Mouse (Mus musculus) forebrain, embryonic 14.5 days (tissue): ENCODE data around the gene Trim17. TPM values are rescaled to one million over a fixed set of nuclear protein-coding genes. Genes with fewer than 3 reads are reported as not detected.
"Not testable (repeated sequence)": the region's sequence is repeated elsewhere in the genome, so short reads cannot be mapped to it uniquely, and the experiment has no call there.

Source experiments
- ATAC-seq: fragments of 200-750 bp; cut with Nextera tagmentation; 2 replicates; pipeline ENCODE4 v1.8.0; 2017; ENCODE audit warnings: mild to moderate bottlenecking, moderate library complexity
- DNase-seq: peaks from one replicate; pipeline ENCODE4 v3.0.0-alpha.2; 2015; ENCODE audit warnings: low spot score
- H3K27ac ChIP-seq: fragments of 300-500 bp; sonication (generic); 2 replicates; pipeline ENCODE4 v1.5.1; 2014; ENCODE audit warnings: low read depth, mild to moderate bottlenecking, control low read depth, low read length, moderate library complexity
- H3K27me3 ChIP-seq: fragments of 300-500 bp; sonication (generic); replicated peaks from 2 replicates; pipeline ENCODE4 v1.6.1; 2014; ENCODE audit warnings: low read length, control low read depth, mixed read lengths; ENCODE audit not compliant: control insufficient read depth, insufficient read depth
- H3K36me3 ChIP-seq: fragments of 300-500 bp; sonication (generic); 2 replicates; pipeline ENCODE4 v1.6.1; 2014; ENCODE audit warnings: low read length, control low read depth; ENCODE audit not compliant: control insufficient read depth, insufficient read depth
- H3K4me1 ChIP-seq: fragments of 300-500 bp; sonication (generic); 2 replicates; pipeline ENCODE4 v1.6.1; 2014; ENCODE audit warnings: antibody characterized with exemption, low read length, control low read depth; ENCODE audit not compliant: control insufficient read depth, insufficient read depth
- H3K4me2 ChIP-seq: fragments of 300-500 bp; sonication (generic); 2 replicates; pipeline ENCODE4 v1.6.1; 2014; ENCODE audit warnings: mild to moderate bottlenecking, control low read depth, low read length
- H3K4me3 ChIP-seq: fragments of 300-500 bp; sonication (generic); 2 replicates; pipeline ENCODE4 v1.5.1; 2014; ENCODE audit warnings: low read depth, low read length, control low read depth
- H3K9ac ChIP-seq: fragments of 300-500 bp; sonication (generic); 2 replicates; pipeline ENCODE4 v1.6.1; 2014; ENCODE audit warnings: mild to moderate bottlenecking, low read length, control low read depth, moderate library complexity
- H3K9me3 ChIP-seq: fragments of 300-500 bp; sonication (generic); replicated peaks from 2 replicates; pipeline ENCODE4 v1.6.1; 2016; ENCODE audit warnings: low read length, control low read depth, mixed read lengths; ENCODE audit not compliant: control insufficient read depth
- WGBS: fragments of 180-500 bp; shearing (Covaris S2); extraction: QIAGEN DNeasy Blood & Tissue Kit; methylation state at CpG from one replicate; pipeline ENCODE4 v1.1.7; 2014; 5-methylcytosine and 5-hydroxymethylcytosine counted together
- polyA plus RNA-seq: library from polyadenylated mRNA; unstranded; fragments of >200 nt; fragmentation: Nextera tagmentation; extraction: Ambion mirVana; gene quantifications from 2 replicates; pipeline ENCODE4 v1.2.1, GENCODE M21; 2014

Gene Trim17
- polyA plus RNA-seq, 1 experiment from 2014 or later, result 1.3 TPM

- Histone ChIP-seq H3K9ac (peak overlapping the region; percentile 96), H3K27ac (peak overlapping the region; percentile 99), H3K4me2 (peak overlapping the region; percentile 61), H3K36me3 (peaks cover 14% of the 10 kb centered on the region), H3K27me3 (no peaks in the 10 kb centered on the region), H3K9me3 (no peaks in the 10 kb centered on the region), H3K4me3 (peak overlapping the region; percentile 89), H3K4me1 (peaks cover 38% of the 10 kb centered on the region)
- ATAC-seq (peak; percentile 9), DNase-seq (peak; percentile 84)
- under 1% methylated on average over 33 of the region's 33 CpGs for WGBS
Measured at GRCm38 (mm10) chr11:58953351-58954169, 925 bp upstream of the Trim17 start.

GRCm38 (mm10) chr11:58954170-58954419 is 390 bp upstream of the Trim17 start:
- H3K9me3 ChIP-seq, DNase-seq, H3K27me3 ChIP-seq: not testable (repeated sequence)
- Histone ChIP-seq H3K9ac (peak overlapping the region; percentile 96), H3K36me3 (peaks cover 14% of the 10 kb centered on the region), H3K4me3 (peak overlapping the region; percentile 89), H3K4me2 (peak overlapping the region; percentile 61), H3K4me1 (peaks cover 41% of the 10 kb centered on the region), H3K27ac (peak overlapping the region; percentile 99)
- WGBS, result under 1% methylated on average over 17 of the region's 17 CpGs
- ATAC-seq, result peak; percentile 19; the same call in 1 of the 2 replicates

GRCm38 (mm10) chr11:58955143-58955867 is 820 bp downstream of the Trim17 start:
- DNase-seq (peak; percentile 52), ATAC-seq (no peak)
- H3K9me3 ChIP-seq, result no peaks in the 10 kb centered on the region
- peaks cover 14% of the 10 kb centered on the region for H3K36me3 ChIP-seq
- peak overlapping the region; percentile 96 for H3K9ac ChIP-seq
- H3K4me2 ChIP-seq, result peak overlapping the region; percentile 61
- peak overlapping the region; percentile 99 for H3K27ac ChIP-seq
- peak overlapping the region; percentile 89 for H3K4me3 ChIP-seq
- no peaks in the 10 kb centered on the region for H3K27me3 ChIP-seq
- peaks cover 46% of the 10 kb centered on the region for H3K4me1 ChIP-seq
- WGBS, result under 1% methylated on average over 20 of the region's 20 CpGs

GRCm38 (mm10) chr11:58955868-58956257 is 1.4 kb downstream of the Trim17 start:
- no peaks in the 10 kb centered on the region for H3K27me3 ChIP-seq
- 10% methylated on average over 8 of the region's 8 CpGs for WGBS
- H3K4me1 ChIP-seq, result peaks cover 43% of the 10 kb centered on the region
- no peak for ATAC-seq
- peak overlapping the region; percentile 96 for H3K9ac ChIP-seq
- DNase-seq, result no peak
- H3K36me3 ChIP-seq, result peaks cover 14% of the 10 kb centered on the region
- H3K4me2 ChIP-seq, result peak overlapping the region; percentile 61
- no peaks in the 10 kb centered on the region for H3K9me3 ChIP-seq
- no peak overlapping the region; the same call in 1 of the 2 replicates for H3K27ac ChIP-seq
- peak overlapping the region; percentile 89 for H3K4me3 ChIP-seq

GRCm38 (mm10) chr11:58957226-58957914 is 2.9 kb downstream of the Trim17 start:
- Histone ChIP-seq H3K36me3 (peaks cover 14% of the 10 kb centered on the region), H3K4me1 (peaks cover 36% of the 10 kb centered on the region), H3K4me2 (peak overlapping the region; percentile 61), H3K9me3 (0 out of 2 replicates have a peak, but pooled peaks cover 5% of the 10 kb centered on the region), H3K9ac (peak overlapping the region; percentile 96), H3K4me3 (peak overlapping the region; percentile 89), H3K27me3 (0 out of 2 replicates have a peak, but pooled peaks cover 4% of the 10 kb centered on the region), H3K27ac (no peak overlapping the region)
- ATAC-seq, result no peak
- DNase-seq, result no peak
- 77% methylated on average over 5 of the region's 5 CpGs for WGBS

DNA sequence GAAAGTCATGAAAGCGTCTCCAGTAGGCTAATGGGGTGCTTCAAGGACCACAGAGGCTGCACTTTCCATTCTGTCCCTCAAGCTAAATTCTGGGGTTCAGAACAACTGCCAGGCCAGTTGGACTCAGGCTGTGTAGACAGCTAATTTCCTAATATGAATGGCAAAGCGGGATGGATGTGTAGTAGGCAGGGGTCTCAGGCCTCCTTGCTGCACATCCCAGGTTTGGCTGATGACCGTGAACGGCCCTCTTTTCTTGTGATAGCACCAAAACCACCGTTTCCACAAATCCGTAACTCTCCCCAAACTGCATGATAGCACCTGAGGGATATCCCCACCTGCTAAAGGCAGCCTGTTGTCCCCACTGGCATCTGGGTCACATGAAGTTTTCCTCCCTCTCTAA is 4.1 kb downstream of the Trim17 start:
- no peak for DNase-seq
- H3K4me3 ChIP-seq, result no peak overlapping the region
- 85% methylated on average over 6 of the region's 6 CpGs for WGBS

DNA sequence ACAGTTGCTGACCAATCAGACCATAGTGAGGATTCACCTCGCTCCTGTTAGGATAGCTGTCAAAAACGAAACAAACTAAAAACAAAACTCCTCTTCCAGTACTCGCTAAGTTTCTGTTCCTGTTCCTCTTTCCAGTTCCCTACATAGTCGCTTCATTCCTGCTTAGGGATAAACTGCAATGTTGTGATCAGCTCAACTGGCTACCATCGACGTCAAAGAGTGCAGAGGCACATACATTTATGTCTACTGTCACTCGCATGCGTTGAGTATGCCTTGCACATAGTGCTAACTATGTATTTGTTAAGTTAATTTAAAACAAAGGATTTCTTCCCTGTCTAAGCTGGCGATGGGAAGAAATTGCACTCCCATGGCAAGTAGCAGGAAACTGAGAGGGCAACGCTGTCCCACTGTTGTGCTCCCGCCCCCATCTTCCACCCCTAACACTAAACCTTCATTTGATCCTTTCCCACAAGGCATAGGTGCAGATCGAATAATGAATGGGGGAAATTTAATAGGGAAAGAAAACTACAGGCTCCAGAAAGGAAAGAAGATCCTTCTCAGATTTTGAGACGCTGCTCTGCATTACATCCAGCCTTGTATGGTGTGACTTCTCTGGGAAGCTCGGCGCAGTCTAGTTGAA is 4.8 kb downstream of the Trim17 start:
- Histone ChIP-seq H3K27ac (0 out of 2 replicates have a peak overlapping the region, but pooled peaks have one; percentile 39), H3K4me3 (peak overlapping the region; percentile 40), H3K27me3 (0 out of 2 replicates have a peak, but pooled peaks cover 4% of the 10 kb centered on the region), H3K9me3 (0 out of 2 replicates have a peak, but pooled peaks cover 5% of the 10 kb centered on the region), H3K36me3 (peaks cover 14% of the 10 kb centered on the region), H3K4me2 (peak overlapping the region; percentile 76), H3K9ac (peak overlapping the region; percentile 57), H3K4me1 (peaks cover 30% of the 10 kb centered on the region)
- ATAC-seq, result no peak
- DNase-seq, result no peak
- WGBS, result 31% methylated on average over 15 of the region's 15 CpGs

More for the DNA sequence above, 4.1 kb downstream of the Trim17 start:
- H3K4me2 ChIP-seq, result peak overlapping the region; percentile 61; the same call in 1 of the 2 replicates
- ATAC-seq, result no peak
- peaks cover 14% of the 10 kb centered on the region for H3K36me3 ChIP-seq
- no peak overlapping the region for H3K27ac ChIP-seq
- 0 out of 2 replicates have a peak, but pooled peaks cover 5% of the 10 kb centered on the region for H3K9me3 ChIP-seq
- 0 out of 2 replicates have a peak, but pooled peaks cover 4% of the 10 kb centered on the region for H3K27me3 ChIP-seq
- H3K9ac ChIP-seq, result no peak overlapping the region
- H3K4me1 ChIP-seq, result peaks cover 30% of the 10 kb centered on the region

DNA sequence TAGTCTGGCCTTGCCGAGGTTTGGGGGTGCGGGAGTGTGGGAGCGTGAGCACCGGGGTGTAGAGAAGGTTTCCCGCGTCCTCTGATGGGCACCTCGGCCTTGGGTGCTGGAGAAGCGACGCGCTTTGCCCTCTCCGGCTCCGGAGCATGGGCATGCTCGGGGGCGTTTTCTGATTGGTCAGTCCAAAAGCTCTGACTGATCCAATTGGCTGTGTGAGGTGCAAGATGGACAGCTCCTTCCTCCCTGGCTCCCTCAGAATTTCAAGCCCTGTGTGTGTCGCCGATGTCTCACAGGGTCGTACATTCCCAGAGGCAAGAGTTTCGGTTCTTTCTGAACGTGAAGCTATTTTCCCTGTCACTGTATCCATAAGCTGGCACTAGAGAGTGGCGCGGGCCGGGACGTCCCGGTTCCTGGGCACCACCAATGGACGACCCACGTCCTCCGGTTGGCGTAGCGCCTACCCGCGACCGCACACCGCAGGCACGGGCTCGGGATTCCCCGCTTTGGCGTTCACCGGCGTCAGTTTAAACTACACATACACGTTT is 5.5 kb downstream of the Trim17 start:
- DNase-seq (peak; percentile 91), ATAC-seq (peak; percentile 85)
- Histone ChIP-seq H3K36me3 (peaks cover 14% of the 10 kb centered on the region), H3K4me2 (peak overlapping the region; percentile 76), H3K4me1 (peaks cover 30% of the 10 kb centered on the region), H3K9me3 (0 out of 2 replicates have a peak, but pooled peaks cover 5% of the 10 kb centered on the region), H3K4me3 (peak overlapping the region; percentile 40), H3K9ac (peak overlapping the region; percentile 57), H3K27ac (peak overlapping the region; percentile 39; the same call in 1 of the 2 replicates), H3K27me3 (0 out of 2 replicates have a peak, but pooled peaks cover 4% of the 10 kb centered on the region)
- WGBS, result 2% methylated on average over 40 of the region's 40 CpGs
